Comparison of ENCODE assay signal across 25 mouse cellular contexts in the genomic region with DNA sequence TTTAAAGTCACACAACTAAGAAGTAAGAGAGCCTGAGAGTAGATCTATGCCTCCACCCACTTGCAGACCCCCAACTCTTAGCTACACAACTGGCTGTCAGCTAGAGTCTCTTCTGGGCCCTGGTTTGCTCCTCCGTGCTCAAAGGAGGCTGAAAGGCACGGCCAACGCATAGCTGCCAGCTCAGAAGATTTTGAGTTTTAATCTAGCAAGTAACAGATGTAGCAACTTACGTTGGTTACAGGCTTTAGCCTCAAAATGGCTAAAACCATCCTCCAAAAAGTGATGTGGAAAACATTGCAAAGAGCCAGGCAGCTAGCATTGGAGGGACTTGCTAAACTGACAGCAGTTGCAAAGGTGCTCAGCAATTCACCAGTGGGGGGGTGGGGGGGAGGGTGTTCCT. TPM values are rescaled to one million over a fixed set of nuclear protein-coding genes. Genes with fewer than 3 reads are reported as not detected.
"Had no signal": no experiment of that assay in that cellular context is flagged by ENCODE, and none has a peak within 500 bp of the region (broad histone marks: within the 10 kb centered on the region; RNA-seq: fewer than 3 reads in every experiment).

No protein-coding gene starts in this region.

- H3K4me1 ChIP-seq: lung, embryonic 15.5 days; megakaryocyte, embryonic 14.5 days; neural tube, embryonic 12.5 days; stomach, embryonic 15.5 days had no signal

- ATAC-seq: liver, postnatal 0 days; lung, postnatal 0 days; midbrain, embryonic 13.5 days; midbrain, embryonic 15.5 days had no signal

- H3K4me3 ChIP-seq: lung, embryonic 15.5 days; megakaryocyte, embryonic 14.5 days; midbrain, embryonic 13.5 days; midbrain, embryonic 15.5 days; neural tube, embryonic 12.5 days; stomach, embryonic 15.5 days had no signal

- H3K9ac ChIP-seq: liver, postnatal 0 days; lung, embryonic 15.5 days; midbrain, embryonic 13.5 days; midbrain, embryonic 15.5 days; neural tube, embryonic 12.5 days; stomach, embryonic 15.5 days had no signal

- DNase-seq: liver, postnatal 0 days; lung, adult 2 months; lung, postnatal 14 days; lung, postnatal 36 days; thymus, adult 2 months; thymus, postnatal 25 days; thymus, postnatal 4 days had no signal

- H3K27me3 ChIP-seq: midbrain, embryonic 15.5 days; neural tube, embryonic 12.5 days; stomach, embryonic 15.5 days had no signal

- H3K36me3 ChIP-seq: lung, embryonic 15.5 days; midbrain, embryonic 13.5 days; midbrain, embryonic 15.5 days; neural tube, embryonic 12.5 days; stomach, embryonic 15.5 days had no signal

- H3K9me3 ChIP-seq: lung, embryonic 15.5 days; megakaryocyte, embryonic 14.5 days; midbrain, embryonic 13.5 days; midbrain, embryonic 15.5 days; neural tube, embryonic 12.5 days; stomach, embryonic 15.5 days had no signal

- H3K4me2 ChIP-seq: lung, embryonic 15.5 days; midbrain, embryonic 11.5 days; midbrain, embryonic 13.5 days; midbrain, embryonic 15.5 days; neural tube, embryonic 12.5 days; stomach, embryonic 15.5 days had no signal

- H3K27ac ChIP-seq: lung, embryonic 15.5 days; macrophage; midbrain, embryonic 13.5 days; midbrain, embryonic 15.5 days; neural tube, embryonic 12.5 days; stomach, embryonic 15.5 days; stomach, postnatal 0 days had no signal

RNA-seq across cellular contexts. Expression of a gene that starts 25.2 kb away (rescaled TPM):
- total RNA-seq: megakaryocyte progenitor cell, adult 5-6 weeks; midbrain, postnatal 0 days; monocyte, adult 5-6 weeks; neutrophil, adult 5-6 weeks had no signal
- polyA plus RNA-seq: liver, postnatal 0 days; lung, adult 2 months; lung, embryonic 15.5 days; lung, postnatal 0 days; macrophage; midbrain, embryonic 11.5 days; midbrain, embryonic 13.5 days; midbrain, embryonic 15.5 days; midbrain, postnatal 0 days; neural tube, embryonic 12.5 days; neural tube, embryonic 14.5 days; spleen, adult 2 months; stomach, embryonic 15.5 days; stomach, postnatal 0 days; testis, adult 2 months; thymus, adult 2 months; urinary bladder, adult 2 months had no signal
